8 mouse cellular contexts compared by ENCODE assay signal in the genomic region with DNA sequence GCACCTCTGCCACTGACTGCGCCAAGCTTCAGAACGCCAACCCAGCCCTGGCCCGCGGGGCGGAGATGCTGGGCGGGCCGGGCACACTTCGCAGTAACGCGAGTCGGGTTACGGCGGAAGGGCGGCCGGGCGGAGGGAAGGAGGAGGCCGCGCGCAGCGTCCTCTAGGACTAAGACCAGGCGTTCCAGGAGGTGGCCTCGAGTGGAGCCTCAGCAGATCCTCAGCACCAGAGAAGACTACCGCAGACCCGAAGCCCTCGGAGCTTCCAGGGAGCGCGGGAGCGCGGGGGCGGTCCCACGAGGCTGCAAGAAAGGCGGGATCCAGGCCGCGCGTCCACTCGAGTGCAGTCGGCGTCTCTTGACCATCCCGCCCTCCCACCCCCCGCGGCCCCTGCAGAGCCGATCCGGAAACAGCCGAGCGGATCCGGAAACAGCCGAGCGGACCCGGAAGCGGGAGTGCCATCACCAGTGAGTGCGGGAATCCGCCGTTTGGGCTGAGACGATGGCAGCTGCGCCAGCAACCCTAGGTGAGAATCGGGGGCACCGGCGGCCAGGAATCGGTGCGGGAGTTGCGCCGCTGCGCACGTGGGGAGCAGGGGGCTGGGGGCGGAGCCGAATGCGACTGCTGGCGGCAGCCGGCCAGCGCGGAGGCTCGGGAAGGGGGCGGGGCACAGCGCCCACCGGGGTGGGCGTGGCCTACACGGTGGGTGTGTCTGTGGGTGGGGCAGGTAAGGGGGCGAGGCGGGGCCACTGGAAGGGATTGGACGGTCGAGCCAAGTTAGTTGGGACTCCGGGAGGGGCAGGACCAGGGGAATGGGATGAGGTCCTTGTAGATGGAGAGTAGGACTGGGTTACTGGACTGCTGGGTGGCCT. TPM values are rescaled to one million over a fixed set of nuclear protein-coding genes. Genes with fewer than 3 reads are reported as not detected.
A peak's percentile ranks its signal among the peaks of the same experiment; 100 is the strongest.
DNase-seq lines count a peak whose midpoint lies in the region; ATAC-seq lines count a peak whose summit lies in the region.

Rabep2 (plus strand) TSS at position 129 of the 872 bp plus-strand sequence.

- no peaks in the 10 kb centered on the region for H3K27me3 ChIP-seq in heart, embryonic 14.5 days (ENCODE audit: control insufficient read depth, insufficient read depth, low read length)
- no peaks in the 10 kb centered on the region for H3K27me3 ChIP-seq in liver, embryonic 13.5 days
- no peaks in the 10 kb centered on the region for H3K27me3 ChIP-seq in stomach, embryonic 16.5 days (ENCODE audit: control insufficient read depth, insufficient read depth, low read length)

- H3K27ac ChIP-seq in brown adipose tissue, adult 24 weeks (replicated peaks; ENCODE audit: low read depth, low read length): peak within 1 kb of the TSS; percentile 83
- H3K27ac ChIP-seq in heart, embryonic 14.5 days (replicated peaks in 1 of 2; ENCODE audit: control insufficient read depth in 1 of 2, insufficient read depth in 1 of 2, low read depth in 2 of 2, low read length in 2 of 2): peak within 1 kb of the TSS; percentile 82 to 93
- peak within 1 kb of the TSS; percentile 81 for H3K27ac ChIP-seq in liver, embryonic 13.5 days
- H3K27ac ChIP-seq in stomach, embryonic 16.5 days (ENCODE audit: low read length): peak within 1 kb of the TSS; percentile 98

- peak within 1 kb of the TSS; percentile 73 for H3K9ac ChIP-seq in heart, embryonic 14.5 days (ENCODE audit: low read length)
- H3K9ac ChIP-seq in liver, embryonic 13.5 days: peak within 1 kb of the TSS; percentile 81
- peak within 1 kb of the TSS; percentile 89 for H3K9ac ChIP-seq in stomach, embryonic 16.5 days (ENCODE audit: low read length)

- peak within 1 kb of the TSS; percentile 87 for H3K4me2 ChIP-seq in heart, embryonic 14.5 days (ENCODE audit: low read length)
- peak within 1 kb of the TSS; percentile 96 for H3K4me2 ChIP-seq in liver, embryonic 13.5 days
- peak within 1 kb of the TSS; percentile 75 for H3K4me2 ChIP-seq in stomach, embryonic 16.5 days (ENCODE audit: low read depth, low read length)

- no peaks in the 10 kb centered on the region for H3K9me3 ChIP-seq in heart, embryonic 14.5 days (ENCODE audit: control insufficient read depth, low read length)
- no peaks in the 10 kb centered on the region for H3K9me3 ChIP-seq in liver, embryonic 13.5 days (replicated peaks)
- no peaks in the 10 kb centered on the region for H3K9me3 ChIP-seq in stomach, embryonic 16.5 days (replicated peaks; ENCODE audit: control insufficient read depth, low read length)

- under 1% methylated on average over 76 of the region's 82 CpGs for WGBS in heart, embryonic 14.5 days
- WGBS in liver, embryonic 13.5 days (ENCODE audit: insufficient replicate concordance): under 1% methylated on average over 81 of the region's 82 CpGs
- under 1% methylated on average over 78 of the region's 82 CpGs for WGBS in stomach, embryonic 16.5 days

- H3K4me3 ChIP-seq in brown adipose tissue, adult 24 weeks (ENCODE audit: insufficient read depth, low read depth, low read length): peak within 1 kb of the TSS; percentile 91
- peak within 1 kb of the TSS; percentile 79 to 87 for H3K4me3 ChIP-seq in heart, embryonic 14.5 days (ENCODE audit: control insufficient read depth in 1 of 2, insufficient read depth in 1 of 2, low read depth in 1 of 2, low read length in 2 of 2)
- H3K4me3 ChIP-seq in liver, embryonic 13.5 days (replicated peaks): peak within 1 kb of the TSS; percentile 74
- H3K4me3 ChIP-seq in stomach, embryonic 16.5 days (replicated peaks; ENCODE audit: low read length): peak within 1 kb of the TSS; percentile 80

- peak; percentile 90 for DNase-seq in CD4-positive, CD25-positive, alpha-beta regulatory T cell, adult 2 months (ENCODE audit: low read depth, low spot score)
- DNase-seq in fibroblast of lung, adult 2 months (ENCODE audit: low read depth): peak; percentile 65
- DNase-seq in kidney, postnatal 14 days: peak; percentile 97
- peak; percentile 78 for DNase-seq in liver, embryonic 13.5 days
- DNase-seq in neural tube, embryonic 10.5 days (ENCODE audit: extremely low spot score, low spot score): peak; percentile 100

- peaks cover 16% of the 10 kb centered on the region for H3K36me3 ChIP-seq in heart, embryonic 14.5 days (ENCODE audit: control insufficient read depth, insufficient read depth, low read length)
- 0 out of 2 replicates have a peak, but pooled peaks cover 3% of the 10 kb centered on the region for H3K36me3 ChIP-seq in liver, embryonic 13.5 days
- H3K36me3 ChIP-seq in stomach, embryonic 16.5 days (ENCODE audit: control insufficient read depth, insufficient read depth, low read length): no peaks in the 10 kb centered on the region

- H3K4me1 ChIP-seq in brown adipose tissue, adult 24 weeks (ENCODE audit: control insufficient read depth, insufficient read depth, insufficient read length, low read length): peaks cover 8% of the 10 kb centered on the region
- peaks cover 3 to 12% of the 10 kb centered on the region in 2 experiments for H3K4me1 ChIP-seq in heart, embryonic 14.5 days (ENCODE audit: control insufficient read depth in 2 of 2, insufficient read depth in 2 of 2, low read length in 2 of 2)
- peaks cover 28% of the 10 kb centered on the region for H3K4me1 ChIP-seq in liver, embryonic 13.5 days (replicated peaks)
- peaks cover 16% of the 10 kb centered on the region for H3K4me1 ChIP-seq in stomach, embryonic 16.5 days (ENCODE audit: control insufficient read depth, insufficient read depth, low read length)

- peak; percentile 90 for ATAC-seq in heart, embryonic 14.5 days (ENCODE audit: insufficient number of reproducible peaks, insufficient read depth, low FRiP score, low read depth)
- peak; percentile 83 for ATAC-seq in liver, embryonic 13.5 days (ENCODE audit: low read depth)
- peak; percentile 94 for ATAC-seq in stomach, embryonic 16.5 days (ENCODE audit: insufficient read depth, low FRiP score)

RNA-seq across cellular contexts. Expression of gene Rabep2, which starts in this region (rescaled TPM):
- 2.9 and 6.4 TPM in 2 replicates for polyA plus RNA-seq in brown adipose tissue, adult 24 weeks (2012; ENCODE audit: insufficient read depth, insufficient read length, missing spikeins)
- polyA plus RNA-seq in heart, embryonic 14.5 days (2014; fragmentation: Nextera tagmentation; extraction: Ambion mirVana): 19.6 and 19.8 TPM in 2 replicates
- polyA plus RNA-seq in liver, embryonic 13.5 days (2015; fragmentation: Nextera tagmentation; extraction: Ambion mirVana): 5.8 and 6.1 TPM in 2 replicates
- polyA plus RNA-seq in stomach, embryonic 16.5 days (2015; fragmentation: Nextera tagmentation; extraction: Ambion mirVana): 28.0 and 31.5 TPM in 2 replicates

Comparison
In these comparisons a context has a peak if more than half of its experiments do, and no peak if none do; other contexts are left out.
1. Peak in every context shown above with its lines: DNase-seq, ATAC-seq, H3K4me3 ChIP-seq and H3K27ac ChIP-seq.